Comparison of ENCODE assay signal across 8 mouse cellular contexts in genomic region chr3:123385486-123386156, GRCm38 (mm10). TPM values are rescaled to one million over a fixed set of nuclear protein-coding genes. Genes with fewer than 3 reads are reported as not detected.
DNase-seq lines count a peak whose midpoint lies in the region; ATAC-seq and TF ChIP-seq lines count a peak whose summit lies in the region.

TSS of gene Mettl14 (minus strand) at chr3:123386108.

- intact Hi-C loops in heart, postnatal 10 days (cut with DNase I), result no loop called here

- ATAC-seq in cerebellum, adult (ENCODE audit: insufficient number of reproducible peaks, low FRiP score, low TSS enrichment), result peak; percentile 99
- ATAC-seq in forebrain, embryonic 13.5 days, result peak; percentile 100
- ATAC-seq in liver, postnatal 0 days, result peak; percentile 100
- ATAC-seq in neural tube, embryonic 14.5 days (ENCODE audit: low read depth), result peak; percentile 100

- TF ChIP-seq POLR2A in ES-Bruce4 (IDR thresholded peaks at IDR 0.05; ENCODE audit: insufficient read depth, low read length), result peak; percentile 35

- no peak for TF ChIP-seq EP300 in ES-Bruce4 (IDR thresholded peaks at IDR 0.05; ENCODE audit: insufficient read depth, low read depth, low read length)
- TF ChIP-seq EP300 in liver, postnatal 0 days (IDR thresholded peaks at IDR 0.05; ENCODE audit: low read depth), result no peak

- no peaks in the 10 kb centered on the region for H3K9me3 ChIP-seq in ES-Bruce4 (replicated peaks; ENCODE audit: control insufficient read depth, insufficient read depth, low read length, poor library complexity, severe bottlenecking)
- H3K9me3 ChIP-seq in forebrain, embryonic 13.5 days (replicated peaks), result no peaks in the 10 kb centered on the region
- H3K9me3 ChIP-seq in liver, postnatal 0 days (ENCODE audit: low read length), result no peaks in the 10 kb centered on the region
- H3K9me3 ChIP-seq in neural tube, embryonic 14.5 days (ENCODE audit: control insufficient read depth, low read length), result no peaks in the 10 kb centered on the region

- H3K4me2 ChIP-seq in forebrain, embryonic 13.5 days, result peak within 1 kb of the TSS; percentile 75
- H3K4me2 ChIP-seq in liver, postnatal 0 days (ENCODE audit: low read depth, low read length), result peak within 1 kb of the TSS; percentile 89
- H3K4me2 ChIP-seq in neural tube, embryonic 14.5 days (ENCODE audit: low read depth, low read length), result peak within 1 kb of the TSS; percentile 81

- peak within 1 kb of the TSS; percentile 7; the same call in 1 of the 2 replicates for H3K27ac ChIP-seq in ES-Bruce4 (ENCODE audit: insufficient read depth, low read length)
- peak within 1 kb of the TSS; percentile 88 for H3K27ac ChIP-seq in forebrain, embryonic 13.5 days
- H3K27ac ChIP-seq in liver, postnatal 0 days (ENCODE audit: low read depth), result peak within 1 kb of the TSS; percentile 96
- peak within 1 kb of the TSS; percentile 85 for H3K27ac ChIP-seq in neural tube, embryonic 14.5 days (ENCODE audit: low read depth, low read length)

- no peaks in the 10 kb centered on the region for H3K4me1 ChIP-seq in ES-Bruce4 (ENCODE audit: control insufficient read depth, insufficient read depth, low read length)
- H3K4me1 ChIP-seq in forebrain, embryonic 13.5 days, result peaks cover 20% of the 10 kb centered on the region
- peaks cover 10% of the 10 kb centered on the region for H3K4me1 ChIP-seq in liver, postnatal 0 days (ENCODE audit: insufficient read depth)
- peaks cover 14% of the 10 kb centered on the region for H3K4me1 ChIP-seq in neural tube, embryonic 14.5 days (ENCODE audit: control insufficient read depth, insufficient read depth, low read length)

- peak within 1 kb of the TSS; percentile 95 for H3K4me3 ChIP-seq in ES-Bruce4 (ENCODE audit: low read depth, low read length)
- peak within 1 kb of the TSS; percentile 60 for H3K4me3 ChIP-seq in forebrain, embryonic 13.5 days
- peak within 1 kb of the TSS; percentile 88 for H3K4me3 ChIP-seq in liver, postnatal 0 days (ENCODE audit: low read depth, low read length)
- H3K4me3 ChIP-seq in neural tube, embryonic 14.5 days (ENCODE audit: low read depth, low read length), result peak within 1 kb of the TSS; percentile 69

- H3K36me3 ChIP-seq in ES-Bruce4 (ENCODE audit: control insufficient read depth, insufficient read depth, low read length, poor library complexity, severe bottlenecking), result peaks cover 4% of the 10 kb centered on the region
- H3K36me3 ChIP-seq in forebrain, embryonic 13.5 days (ENCODE audit: poor library complexity, severe bottlenecking), result peaks cover 15% of the 10 kb centered on the region
- H3K36me3 ChIP-seq in liver, postnatal 0 days (replicated peaks; ENCODE audit: insufficient read depth, low read length), result peaks cover 5% of the 10 kb centered on the region; the same call in 1 of the 2 replicates
- 0 out of 2 replicates have a peak, but pooled peaks cover 2% of the 10 kb centered on the region for H3K36me3 ChIP-seq in neural tube, embryonic 14.5 days (ENCODE audit: control insufficient read depth, insufficient read depth, low read length)

- DNase-seq in heart, postnatal 10 days, result peak; percentile 98 to 99
- DNase-seq in large intestine, adult 2 months (ENCODE audit: low read depth, low spot score), result peak; percentile 97
- peak; percentile 97 for DNase-seq in liver, postnatal 0 days
- DNase-seq in testis, postnatal 10 days (ENCODE audit: low spot score), result peak; percentile 95

- no peaks in the 10 kb centered on the region for H3K27me3 ChIP-seq in ES-Bruce4 (ENCODE audit: control insufficient read depth, insufficient read depth, low read length, poor library complexity, severe bottlenecking)
- H3K27me3 ChIP-seq in forebrain, embryonic 13.5 days, result 0 out of 2 replicates have a peak, but pooled peaks cover 6% of the 10 kb centered on the region
- H3K27me3 ChIP-seq in liver, postnatal 0 days (ENCODE audit: insufficient read depth, low read length), result no peaks in the 10 kb centered on the region
- H3K27me3 ChIP-seq in neural tube, embryonic 14.5 days (ENCODE audit: control insufficient read depth, insufficient read depth, low read length), result no peaks in the 10 kb centered on the region

- under 1% methylated on average over 36 of the region's 41 CpGs for WGBS in forebrain, embryonic 13.5 days
- 0% methylated on average over 40 of the region's 41 CpGs for WGBS in large intestine, adult 2 months
- WGBS in liver, postnatal 0 days (ENCODE audit: insufficient replicate concordance), result under 1% methylated on average over 41 of the region's 41 CpGs
- under 1% methylated on average over 41 of the region's 41 CpGs for WGBS in neural tube, embryonic 14.5 days

- TF ChIP-seq CTCF in ES-Bruce4 (IDR thresholded peaks at IDR 0.05; ENCODE audit: low read depth, low read length), result no peak
- TF ChIP-seq CTCF in liver, postnatal 0 days (IDR thresholded peaks at IDR 0.05; ENCODE audit: low read depth), result no peak

- H3K9ac ChIP-seq in ES-Bruce4 (ENCODE audit: low read depth, poor library complexity, severe bottlenecking), result peak within 1 kb of the TSS; percentile 87
- peak within 1 kb of the TSS; percentile 75 for H3K9ac ChIP-seq in forebrain, embryonic 13.5 days
- H3K9ac ChIP-seq in liver, postnatal 0 days (replicated peaks), result peak within 1 kb of the TSS; percentile 82
- peak within 1 kb of the TSS; percentile 59; the same call in 1 of the 2 replicates for H3K9ac ChIP-seq in neural tube, embryonic 14.5 days (replicated peaks; ENCODE audit: low read depth, low read length)

RNA-seq across cellular contexts. Expression of gene Mettl14, which starts in this region (rescaled TPM):
- polyA plus RNA-seq in ES-Bruce4 (2011; ENCODE audit: insufficient read depth, insufficient read length, low read depth, missing spikeins), result 44.6 and 48.6 TPM in 2 replicates
- 33.0 and 33.7 TPM in 2 replicates for polyA plus RNA-seq in forebrain, embryonic 13.5 days (2015; fragmentation: Nextera tagmentation; extraction: Ambion mirVana)
- total RNA-seq in heart, postnatal 10 days (2021), result 10 to 100 TPM; 10.8 to 16.7 TPM
- 3.1 and 4.1 TPM in 2 replicates for polyA plus RNA-seq in large intestine, adult 2 months (2012; rRNA removed)
- 5.0 and 5.3 TPM in 2 replicates for polyA plus RNA-seq in liver, postnatal 0 days (2015; fragmentation: Nextera tagmentation; extraction: Ambion mirVana)
- 16.6 and 19.8 TPM in 2 replicates for polyA plus RNA-seq in neural tube, embryonic 14.5 days (2014; fragmentation: Nextera tagmentation; extraction: Ambion mirVana)

Comparison
In these comparisons a context has a peak if more than half of its experiments do, and no peak if none do; other contexts are left out.
1. Peak in every context shown above with its lines: DNase-seq, ATAC-seq, H3K4me3 ChIP-seq and H3K27ac ChIP-seq.
2. H3K27ac ChIP-seq: peak in every context shown above with its lines; median percentile 96 in liver, postnatal 0 days; 88 in forebrain, embryonic 13.5 days; 85 in neural tube, embryonic 14.5 days; 7 in ES-Bruce4.